Mouse (Mus musculus) limb, embryonic 13.5 days (tissue): ENCODE results near the gene Slamf9. TPM values are rescaled to one million over a fixed set of nuclear protein-coding genes. Genes with fewer than 3 reads are reported as not detected.

ENCODE experiments used
- ATAC-seq: fragments of 200-750 bp; cut with Nextera tagmentation; 2 replicates; pipeline ENCODE4 v1.8.0; 2017; ENCODE audit warnings: low read depth, moderate number of reproducible peaks, moderate TSS enrichment; ENCODE audit not compliant: low FRiP score
- H3K27ac ChIP-seq: fragments of 300-500 bp; sonication (generic); 2 replicates; pipeline ENCODE4 v1.5.1; 2015; ENCODE audit warnings: inconsistent platforms, mild to moderate bottlenecking, moderate library complexity
- H3K27me3 ChIP-seq: fragments of 300-500 bp; sonication (generic); 2 replicates; pipeline ENCODE4 v1.6.1; 2015; ENCODE audit warnings: mild to moderate bottlenecking, inconsistent platforms
- H3K36me3 ChIP-seq: fragments of 300-500 bp; sonication (generic); 2 replicates; pipeline ENCODE4 v1.6.1; 2015; ENCODE audit warnings: inconsistent platforms, mild to moderate bottlenecking, moderate library complexity
- H3K4me1 ChIP-seq: fragments of 300-500 bp; sonication (generic); 2 replicates; pipeline ENCODE4 v1.6.1; 2015; ENCODE audit warnings: inconsistent platforms
- H3K4me2 ChIP-seq: fragments of 300-500 bp; sonication (generic); replicated peaks from 2 replicates; pipeline ENCODE4 v1.6.1; 2015; ENCODE audit warnings: inconsistent platforms, mild to moderate bottlenecking, moderate library complexity
- H3K4me3 ChIP-seq: fragments of 300-500 bp; sonication (generic); 2 replicates; pipeline ENCODE4 v1.5.1; 2015; ENCODE audit warnings: moderate library complexity, mild to moderate bottlenecking, inconsistent platforms
- H3K9ac ChIP-seq: fragments of 300-500 bp; sonication (generic); 2 replicates; pipeline ENCODE4 v1.6.1; 2015; ENCODE audit warnings: mild to moderate bottlenecking, inconsistent platforms
- H3K9me3 ChIP-seq: fragments of 300-500 bp; sonication (generic); 2 replicates; pipeline ENCODE4 v1.6.1; 2016; ENCODE audit warnings: inconsistent platforms
- WGBS: fragments of 180-500 bp; shearing (Covaris S2); methylation state at CpG from one replicate; pipeline ENCODE4 v1.1.7; 2015; 5-methylcytosine and 5-hydroxymethylcytosine counted together
- polyA plus RNA-seq: library from polyadenylated mRNA; unstranded; fragments of >200 nt; fragmentation: Nextera tagmentation; extraction: Ambion mirVana; gene quantifications from 2 replicates; pipeline ENCODE4 v1.2.1, GENCODE M21; 2015

The Slamf9 gene
- polyA plus RNA-seq, 1 experiment from 2014 or later: 0.25 TPM

DNA sequence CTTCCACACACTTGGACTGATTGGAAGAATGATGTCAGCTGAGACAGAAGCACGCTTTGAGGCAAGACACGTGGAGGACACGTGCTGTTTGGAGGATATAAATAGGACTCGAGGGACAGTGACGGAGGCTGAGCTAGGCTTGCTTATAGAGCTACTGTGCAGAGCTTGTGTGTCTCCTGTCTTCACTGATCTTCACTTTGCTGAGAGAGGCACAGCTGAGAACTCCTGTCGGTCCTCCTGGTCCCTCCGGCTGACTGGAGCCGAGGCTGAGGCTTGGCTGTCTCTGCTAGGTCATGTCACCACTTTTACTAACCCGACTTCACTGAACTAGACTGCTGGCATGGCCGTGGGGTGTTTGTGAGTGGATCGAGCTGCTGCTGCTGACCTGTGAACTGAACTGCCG is 48.5 kb downstream of the Slamf9 start:
- peaks cover 15% of the 10 kb centered on the region; the same call in 1 of the 2 replicates for H3K27me3 ChIP-seq
- H3K4me3 ChIP-seq: no peak overlapping the region
- H3K4me2 ChIP-seq: no peak overlapping the region
- ATAC-seq: no peak
- H3K36me3 ChIP-seq: no peaks in the 10 kb centered on the region
- H3K9me3 ChIP-seq: no peaks in the 10 kb centered on the region
- H3K27ac ChIP-seq: no peak overlapping the region
- H3K4me1 ChIP-seq: peaks cover 34% of the 10 kb centered on the region
- no peak overlapping the region for H3K9ac ChIP-seq
- WGBS: 59% methylated on average over 12 of the region's 12 CpGs

DNA sequence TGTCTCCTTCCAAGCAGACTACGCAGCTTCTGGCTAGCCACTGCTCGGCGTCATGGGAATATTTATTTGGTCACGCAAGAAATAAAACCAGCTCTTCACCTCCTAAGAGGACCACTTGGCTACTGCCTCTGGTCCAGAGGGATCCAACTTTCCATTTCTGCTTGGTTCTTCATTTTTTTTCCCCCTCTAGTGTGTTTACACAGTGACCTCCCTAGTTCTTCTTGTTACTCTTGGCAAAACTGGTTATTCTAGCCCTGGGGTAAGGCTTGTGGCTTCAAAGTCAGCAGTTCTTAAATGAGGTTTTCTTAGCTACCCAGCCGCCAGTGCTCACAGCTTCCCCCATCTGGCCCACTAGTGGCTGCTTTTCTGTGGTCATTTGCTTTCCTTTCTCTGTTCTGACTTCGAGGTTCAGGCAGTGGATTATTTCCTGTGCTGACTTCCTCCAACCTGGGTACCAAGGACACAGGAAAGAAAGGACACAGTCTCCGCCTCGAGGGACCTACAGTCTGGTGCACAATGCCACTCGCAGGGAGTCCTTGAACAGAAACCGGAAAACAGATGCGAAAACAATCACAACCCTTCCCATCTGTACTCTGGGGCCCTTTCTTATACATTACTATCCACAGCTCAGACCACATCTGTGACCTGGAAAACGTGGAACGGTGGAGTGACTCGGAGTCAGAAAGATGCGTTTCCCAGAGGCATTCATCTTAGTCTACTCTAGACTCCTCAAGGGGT is 50.0 kb downstream of the Slamf9 start:
- 35% methylated on average over 15 of the region's 15 CpGs for WGBS
- Histone ChIP-seq H3K9ac (no peak overlapping the region), H3K27me3 (peaks cover 15% of the 10 kb centered on the region; the same call in 1 of the 2 replicates), H3K4me1 (peaks cover 37% of the 10 kb centered on the region), H3K4me3 (no peak overlapping the region), H3K36me3 (no peaks in the 10 kb centered on the region), H3K27ac (peak overlapping the region; percentile 23), H3K4me2 (peak overlapping the region; percentile 36), H3K9me3 (no peaks in the 10 kb centered on the region)
- ATAC-seq: 0 out of 2 replicates have a peak, but pooled peaks have one; percentile 6

DNA sequence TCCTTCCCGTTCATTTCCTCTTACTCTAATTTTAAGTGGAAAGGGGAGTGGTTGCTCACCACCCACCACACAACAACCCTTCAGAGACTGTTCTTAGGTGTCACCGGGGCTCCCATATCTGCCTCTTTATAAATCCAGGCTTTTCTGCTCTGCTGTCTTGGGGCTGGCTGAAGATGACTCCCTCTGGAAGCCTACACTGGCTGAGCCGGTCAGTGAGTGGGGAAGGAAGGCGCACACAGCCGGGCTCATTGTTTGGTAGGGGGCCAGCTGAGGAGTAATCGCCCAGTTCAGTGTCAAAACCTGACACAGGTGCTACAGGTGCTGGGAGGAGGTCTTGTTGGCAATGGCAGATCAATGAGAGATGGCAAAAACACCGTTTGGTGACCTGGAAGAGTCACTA is 50.8 kb downstream of the Slamf9 start:
- 63% methylated on average over 7 of the region's 7 CpGs for WGBS
- H3K4me3 ChIP-seq: no peak overlapping the region
- H3K27me3 ChIP-seq: peaks cover 15% of the 10 kb centered on the region; the same call in 1 of the 2 replicates
- no peaks in the 10 kb centered on the region for H3K9me3 ChIP-seq
- ATAC-seq: no peak
- no peaks in the 10 kb centered on the region for H3K36me3 ChIP-seq
- H3K4me2 ChIP-seq: no peak overlapping the region
- no peak overlapping the region for H3K9ac ChIP-seq
- peaks cover 39% of the 10 kb centered on the region for H3K4me1 ChIP-seq
- no peak overlapping the region for H3K27ac ChIP-seq

DNA sequence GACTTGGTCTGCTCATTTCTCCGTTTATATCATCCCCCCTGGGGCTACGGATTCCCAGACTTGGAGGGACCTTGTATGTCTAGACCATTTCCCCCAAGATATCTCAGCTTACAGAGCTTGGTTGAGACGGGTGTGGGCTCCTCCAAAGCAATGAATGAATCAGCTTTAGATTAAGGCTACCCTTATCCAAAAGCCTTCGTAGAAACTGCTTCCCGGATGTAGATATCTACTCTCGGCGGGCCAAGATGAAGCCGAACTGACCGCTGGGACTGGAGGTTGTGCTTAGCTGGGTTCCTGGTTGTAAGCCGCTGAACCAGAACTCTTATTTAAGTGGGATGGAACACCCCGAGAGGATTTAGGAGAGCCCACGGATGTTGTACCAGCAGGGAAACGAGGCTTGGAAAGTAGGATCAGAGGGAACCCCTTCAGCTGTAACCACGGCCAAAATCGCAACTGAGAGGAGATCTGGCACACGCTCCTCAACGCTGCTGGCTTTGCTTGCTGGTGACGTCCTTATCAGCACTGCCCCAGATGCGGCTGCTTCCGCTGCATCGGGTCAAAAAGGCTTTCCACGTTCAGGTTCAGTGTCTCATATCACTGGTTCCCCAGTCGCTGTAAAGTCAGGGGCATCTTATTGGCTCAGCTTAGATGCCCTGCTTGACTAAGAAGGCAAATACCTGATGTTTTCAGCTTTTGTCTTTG is 51.4 kb downstream of the Slamf9 start:
- no peak overlapping the region for H3K27ac ChIP-seq

DNA sequence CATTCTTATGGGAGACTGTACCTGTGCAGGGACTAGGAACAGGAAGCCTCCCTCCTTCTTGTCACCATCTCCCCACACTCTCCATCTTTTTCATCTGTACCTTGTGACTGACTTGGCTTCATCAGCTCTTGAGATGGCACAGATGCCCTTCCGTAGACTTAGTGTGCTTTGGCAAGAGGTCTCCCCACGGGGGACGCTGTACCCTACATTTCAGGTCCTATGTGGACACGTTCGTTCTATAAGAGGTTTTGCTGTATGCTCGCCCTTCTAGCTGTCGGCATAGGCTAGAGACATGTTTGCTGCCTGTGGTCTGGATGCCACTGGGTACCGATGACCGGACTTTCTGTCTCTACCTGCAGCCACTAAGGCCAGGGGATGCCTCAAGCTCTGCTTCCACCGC is 52.3 kb downstream of the Slamf9 start:
- no peak overlapping the region for H3K4me2 ChIP-seq
- H3K9ac ChIP-seq: no peak overlapping the region
- H3K27me3 ChIP-seq: peaks cover 26% of the 10 kb centered on the region
- peaks cover 46% of the 10 kb centered on the region for H3K4me1 ChIP-seq
- no peaks in the 10 kb centered on the region for H3K36me3 ChIP-seq
- no peak overlapping the region for H3K27ac ChIP-seq
- no peak overlapping the region for H3K4me3 ChIP-seq
- no peaks in the 10 kb centered on the region for H3K9me3 ChIP-seq
- no peak for ATAC-seq
- WGBS: 89% methylated on average over 10 of the region's 10 CpGs

More for the DNA sequence above, 51.4 kb downstream of the Slamf9 start:
- Histone ChIP-seq H3K9me3 (no peaks in the 10 kb centered on the region), H3K4me3 (no peak overlapping the region), H3K4me2 (no peak overlapping the region), H3K9ac (no peak overlapping the region), H3K36me3 (no peaks in the 10 kb centered on the region), H3K4me1 (peaks cover 37% of the 10 kb centered on the region), H3K27me3 (peaks cover 17% of the 10 kb centered on the region)
- 77% methylated on average over 23 of the region's 23 CpGs for WGBS
- no peak for ATAC-seq

Other genes starting within 250 kb of the Slamf9 start
- gene Atp1a4, start 216.9 kb upstream of the Slamf9 start, polyA plus RNA-seq: not detected in 2 replicates
- gene Igsf8, start 213.7 kb upstream of the Slamf9 start, polyA plus RNA-seq: 42.2 and 46.7 TPM in 2 replicates
- 5.3 and 5.6 TPM in 2 replicates for gene Atp1a2, start 177.3 kb upstream of the Slamf9 start, polyA plus RNA-seq
- 0.06 TPM in 1 of 2 replicates, not detected in the other for gene Kcnj9, start 146.0 kb upstream of the Slamf9 start, polyA plus RNA-seq
- gene Kcnj10, start 134.1 kb upstream of the Slamf9 start, polyA plus RNA-seq: 0.04 and 0.05 TPM in 2 replicates
- 6.2 and 6.8 TPM in 2 replicates for gene Pigm, start 98.8 kb upstream of the Slamf9 start, polyA plus RNA-seq
- 47.9 and 53.2 TPM in 2 replicates for gene Igsf9, start 6.4 kb downstream of the Slamf9 start, polyA plus RNA-seq
- 118 and 119 TPM in 2 replicates for gene Tagln2, start 24.7 kb downstream of the Slamf9 start, polyA plus RNA-seq
- 1.0 and 1.7 TPM in 2 replicates for gene Cfap45, start 45.4 kb downstream of the Slamf9 start, polyA plus RNA-seq
- gene Vsig8, start 80.6 kb downstream of the Slamf9 start, polyA plus RNA-seq: 0.33 TPM in 1 of 2 replicates, not detected in the other
- gene Slamf8, start 115.2 kb downstream of the Slamf9 start, polyA plus RNA-seq: 0.11 and 0.25 TPM in 2 replicates
- gene Fcrl6, start 127.2 kb downstream of the Slamf9 start, polyA plus RNA-seq: 1.0 and 1.3 TPM in 2 replicates
- gene Dusp23, start 157.6 kb downstream of the Slamf9 start, polyA plus RNA-seq: 10.1 and 10.5 TPM in 2 replicates
- gene Crp, start 222.7 kb downstream of the Slamf9 start, polyA plus RNA-seq: not detected in 2 replicates